Mouse (Mus musculus): ENCODE measurements around the gene Msi1. TPM values are rescaled to one million over a fixed set of nuclear protein-coding genes. Genes with fewer than 3 reads are reported as not detected.

The Msi1 gene
- polyA plus RNA-seq (2012; rRNA removed), result 1.7 and 3.0 TPM in 2 replicates

GRCm38 (mm10) chr5:115429359-115430186 lies at the start of gene Msi1:
Gene Msi1, plus strand, starts transcription at chr5:115429599.
- DNase-seq (ENCODE audit: low spot score), result no peak

- no peak for DNase-seq (ENCODE audit: low spot score)
Observed at GRCm38 (mm10) chr5:115391935-115392334, 37.5 kb upstream of the Msi1 start.

- no peak for DNase-seq (ENCODE audit: low spot score)
Observed at GRCm38 (mm10) chr5:115392969-115393368, 36.4 kb upstream of the Msi1 start.

- no peak for DNase-seq (ENCODE audit: low spot score)
Observed at GRCm38 (mm10) chr5:115394223-115394622, 35.2 kb upstream of the Msi1 start.

- no peak for DNase-seq (ENCODE audit: low spot score)
Observed at GRCm38 (mm10) chr5:115394836-115395235, 34.6 kb upstream of the Msi1 start.

- DNase-seq (ENCODE audit: low spot score), result no peak
Observed at GRCm38 (mm10) chr5:115396654-115397053, 32.7 kb upstream of the Msi1 start.

- no peak for DNase-seq (ENCODE audit: low spot score)
Observed at GRCm38 (mm10) chr5:115397839-115398780, 31.3 kb upstream of the Msi1 start.

- DNase-seq (ENCODE audit: low spot score), result no peak
Observed at GRCm38 (mm10) chr5:115402063-115402462, 27.3 kb upstream of the Msi1 start.

- DNase-seq (ENCODE audit: low spot score), result no peak
Observed at GRCm38 (mm10) chr5:115403436-115404140, 25.8 kb upstream of the Msi1 start.

GRCm38 (mm10) chr5:115404241-115404794 lies 25.1 kb upstream of the Msi1 start:
- DNase-seq (ENCODE audit: low spot score), result no peak

GRCm38 (mm10) chr5:115405205-115405604 lies 24.2 kb upstream of the Msi1 start:
- no peak for DNase-seq (ENCODE audit: low spot score)

- no peak for DNase-seq (ENCODE audit: low spot score)
Observed at GRCm38 (mm10) chr5:115408110-115408509, 21.3 kb upstream of the Msi1 start.

GRCm38 (mm10) chr5:115415111-115416085 lies 14.0 kb upstream of the Msi1 start:
- no peak for DNase-seq (ENCODE audit: low spot score)

- DNase-seq (ENCODE audit: low spot score), result no peak
Observed at GRCm38 (mm10) chr5:115428831-115429358, 504 bp upstream of the Msi1 start.

- no peak for DNase-seq (ENCODE audit: low spot score)
Observed at GRCm38 (mm10) chr5:115430187-115430960, 975 bp downstream of the Msi1 start.

- no peak for DNase-seq (ENCODE audit: low spot score)
Observed at GRCm38 (mm10) chr5:115431061-115431897, 1.9 kb downstream of the Msi1 start.

- no peak for DNase-seq (ENCODE audit: low spot score)
Observed at GRCm38 (mm10) chr5:115431898-115432259, 2.5 kb downstream of the Msi1 start.

- no peak for DNase-seq (ENCODE audit: low spot score)
Observed at GRCm38 (mm10) chr5:115432395-115432794, 3.0 kb downstream of the Msi1 start.
